Mouse (Mus musculus) embryonic fibroblast, embryonic 13.5 days (primary cell): ENCODE measurements around the gene Smurf1.

Source experiments
- CTCF ChIP-seq: IDR thresholded peaks from 2 replicates; pipeline ENCODE4 v1.5.1; 2011; ENCODE audit warnings: mild to moderate bottlenecking, control low read depth, low read length, moderate library complexity, borderline replicate concordance; ENCODE audit not compliant: insufficient read depth
- POLR2A ChIP-seq: IDR thresholded peaks from 2 replicates; pipeline ENCODE4 v1.6.1; 2011; ENCODE audit warnings: low read depth, mild to moderate bottlenecking, control low read depth, low read length, moderate library complexity

DNA sequence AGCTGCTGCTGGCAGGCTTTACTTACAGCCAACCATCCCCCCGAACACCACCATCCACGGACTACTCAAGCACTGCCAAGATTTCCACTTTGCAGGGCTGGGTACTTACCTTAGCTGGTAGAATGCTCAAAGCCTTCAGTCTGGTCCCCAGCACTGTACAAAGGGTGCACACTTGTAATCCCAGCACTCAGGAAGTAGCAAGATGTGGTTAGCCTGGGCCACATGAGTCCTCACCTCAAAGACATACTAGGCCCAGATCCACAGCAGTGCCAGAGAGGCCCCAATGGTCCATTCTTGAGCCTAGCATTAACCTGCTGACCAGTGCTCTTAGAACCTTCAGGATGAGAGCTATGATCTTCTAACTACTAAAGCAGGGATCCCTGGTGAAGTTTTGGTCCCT, 39.4 kb downstream of the Smurf1 start:
- TF ChIP-seq CTCF (no peak), POLR2A (no peak)
